Mouse (Mus musculus) small intestine, adult 2 months (tissue): ENCODE measurements around the gene Nudc. TPM values are rescaled to one million over a fixed set of nuclear protein-coding genes. Genes with fewer than 3 reads are reported as not detected.

Experiments
- H3K27ac ChIP-seq: fragments of 200-500 bp; 2 replicates; pipeline ENCODE4 v1.5.1; 2012; ENCODE audit warnings: low read depth, low read length, control low read depth, inconsistent platforms; ENCODE audit not compliant: insufficient read depth
- H3K27me3 ChIP-seq: fragments of 200-500 bp; 2 replicates; pipeline ENCODE4 v1.6.1; 2012; ENCODE audit warnings: mild to moderate bottlenecking, moderate library complexity, low read length, inconsistent platforms; ENCODE audit not compliant: control insufficient read depth, insufficient read depth
- H3K36me3 ChIP-seq: fragments of 200-500 bp; 2 replicates; pipeline ENCODE4 v1.6.1; 2012; ENCODE audit warnings: mild to moderate bottlenecking, low read length, control low read depth, inconsistent platforms; ENCODE audit not compliant: control insufficient read depth, insufficient read depth
- H3K4me1 ChIP-seq: fragments of 200-500 bp; 2 replicates; pipeline ENCODE4 v1.6.1; 2012; ENCODE audit warnings: low read length, inconsistent platforms, mixed read lengths; ENCODE audit not compliant: control insufficient read depth, insufficient read depth, insufficient read length
- H3K4me3 ChIP-seq: fragments of 200-500 bp; 2 replicates; pipeline ENCODE4 v1.5.1; 2012; ENCODE audit warnings: low read depth, mild to moderate bottlenecking, control low read depth, inconsistent platforms, low read length, moderate library complexity
- CTCF ChIP-seq: fragments of 200-500 bp; IDR thresholded peaks from 2 replicates; pipeline ENCODE4 v1.5.1; 2012; ENCODE audit warnings: low read depth, mild to moderate bottlenecking, control low read depth, inconsistent platforms, low read length, moderate library complexity, mixed read lengths; ENCODE audit not compliant: insufficient replicate concordance, insufficient read length; ENCODE audit errors: extremely low read depth
- POLR2A ChIP-seq: fragments of 200-500 bp; IDR thresholded peaks from 2 replicates; pipeline ENCODE4 v1.6.1; 2012; ENCODE audit warnings: low read depth, mild to moderate bottlenecking, control low read depth, inconsistent platforms, low read length, moderate library complexity
- WGBS: fragments of 180-500 bp; shearing (Covaris S2); methylation state at CpG from one replicate; pipeline ENCODE4 v1.1.7; 2018; 5-methylcytosine and 5-hydroxymethylcytosine counted together
- polyA plus RNA-seq: library from polyadenylated mRNA; depleted of rRNA; stranded (reverse); fragments of >200 nt; gene quantifications from 2 replicates; pipeline ENCODE4 v1.2.3, GENCODE M21; 2012; rRNA removed

Gene Nudc
- polyA plus RNA-seq, 1 experiment = 16.1 TPM

DNA sequence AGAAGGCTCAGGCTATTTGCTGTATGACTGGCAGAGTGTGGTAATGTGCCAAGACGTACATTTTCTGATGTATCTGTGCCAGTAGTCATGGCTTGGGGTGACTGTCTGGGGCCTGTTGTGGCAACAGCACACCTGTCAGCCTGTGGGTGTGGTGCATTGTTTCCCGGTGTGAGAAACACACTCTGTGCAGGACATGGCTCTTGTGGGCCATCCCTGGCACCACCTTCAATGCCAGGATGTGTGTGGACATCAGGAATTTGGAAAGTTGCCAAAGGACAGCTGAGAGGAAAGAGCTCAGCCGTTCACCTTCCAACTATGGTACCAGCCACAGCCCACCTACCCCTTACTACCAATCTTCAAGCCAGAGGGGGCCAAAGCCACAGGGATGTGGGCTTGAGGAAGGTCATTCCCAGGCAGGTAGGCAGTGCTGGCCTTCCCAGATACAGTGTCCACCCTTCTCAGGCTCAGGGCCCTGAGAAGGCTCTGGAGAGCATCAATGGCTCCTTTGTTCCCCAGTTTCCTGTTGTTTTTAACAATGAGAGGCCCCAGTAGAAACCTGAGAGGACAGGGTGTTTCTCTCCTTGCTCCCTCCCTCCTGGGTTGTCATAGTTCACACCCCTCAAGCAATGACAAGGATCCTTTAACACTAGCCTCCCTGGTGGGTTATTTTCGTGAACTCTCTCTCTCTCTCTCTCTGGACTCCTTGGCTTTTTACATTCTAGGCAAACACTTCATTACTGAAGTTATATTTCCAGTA, 56.1 kb downstream of the Nudc start:
- Histone ChIP-seq H3K4me3 (no peak overlapping the region), H3K36me3 (no peaks in the 10 kb centered on the region), H3K27ac (peak overlapping the region; percentile 41), H3K4me1 (peaks cover 27% of the 10 kb centered on the region), H3K27me3 (no peaks in the 10 kb centered on the region)
- 27% methylated on average over 4 of the region's 4 CpGs for WGBS
- TF ChIP-seq CTCF (no peak), POLR2A (0 out of 2 replicates have a peak, but pooled peaks have one; percentile 23)

DNA sequence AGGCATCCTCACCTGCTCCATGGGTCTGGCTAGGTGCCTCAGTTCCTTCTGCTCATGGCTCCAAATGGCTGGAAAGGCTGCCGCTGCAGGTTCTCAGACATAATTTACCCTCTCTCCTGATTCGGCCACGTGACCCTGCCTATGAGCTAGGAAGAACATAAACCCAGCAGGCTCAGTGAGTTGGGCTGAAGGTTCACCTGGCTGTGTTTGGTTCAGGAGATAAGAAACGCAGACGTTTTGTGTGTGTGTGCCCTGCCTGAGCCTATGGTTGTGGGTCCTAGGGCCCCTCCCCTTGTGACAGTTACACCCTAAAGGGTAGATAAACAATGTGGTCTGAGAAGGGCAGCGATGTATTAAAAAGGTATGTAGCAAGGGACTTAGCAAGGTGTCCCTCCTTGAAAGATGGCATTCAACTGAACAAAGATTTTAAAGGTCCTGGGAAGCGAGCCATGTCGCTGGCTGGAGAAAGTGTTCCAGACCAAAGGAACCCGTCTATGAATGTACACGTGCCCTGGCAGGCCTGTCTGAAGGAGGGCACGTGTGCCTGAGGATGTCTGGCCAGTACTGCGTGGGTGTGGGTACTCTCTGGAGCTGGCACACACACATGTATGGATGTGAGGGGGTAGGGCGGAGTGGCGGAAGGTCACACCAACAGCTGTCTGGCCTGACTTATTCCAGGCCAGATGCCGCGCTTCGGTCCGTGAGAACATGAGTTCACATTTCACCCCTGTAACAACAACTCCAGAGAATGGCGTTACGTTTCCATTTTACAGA, 57.0 kb downstream of the Nudc start:
- TF ChIP-seq POLR2A = no peak
- no peak for TF ChIP-seq CTCF
- Histone ChIP-seq H3K4me3 (no peak overlapping the region), H3K4me1 (peaks cover 34% of the 10 kb centered on the region), H3K27me3 (no peaks in the 10 kb centered on the region), H3K36me3 (no peaks in the 10 kb centered on the region), H3K27ac (peak overlapping the region; percentile 41)
- WGBS = 42% methylated on average over 20 of the region's 20 CpGs

DNA sequence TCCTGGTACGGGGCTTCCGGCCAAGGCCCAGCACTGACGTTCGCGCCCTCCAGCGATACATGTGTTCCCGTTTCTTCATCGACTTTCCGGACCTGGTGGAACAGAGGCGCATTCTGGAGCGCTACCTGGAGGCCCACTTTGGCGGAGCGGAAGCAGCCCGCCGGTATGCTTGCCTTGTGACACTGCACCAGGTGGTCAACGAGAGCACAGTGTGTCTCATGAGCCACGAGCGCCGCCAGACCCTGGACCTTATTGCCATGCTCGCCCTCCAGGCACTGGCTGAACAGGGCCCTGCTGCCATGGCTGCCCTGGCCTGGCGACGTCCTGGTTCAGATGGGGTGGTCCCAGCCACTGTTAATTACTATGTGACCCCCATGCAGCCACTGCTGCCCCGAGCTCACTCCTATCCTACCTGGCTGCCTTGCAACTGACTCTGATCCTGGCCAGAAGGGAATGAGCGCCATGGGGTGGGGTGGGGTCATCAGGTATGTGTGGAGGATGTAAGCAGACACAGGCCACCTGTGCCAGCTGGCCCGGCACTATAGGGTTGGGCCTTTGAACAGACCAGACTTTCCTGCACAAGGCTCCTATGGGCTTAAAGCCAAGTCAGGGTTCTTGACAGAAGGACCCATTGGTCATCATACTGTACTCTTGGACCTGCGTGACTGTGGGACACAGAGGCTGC, 59.0 kb downstream of the Nudc start:
- no peak overlapping the region for H3K4me3 ChIP-seq
- H3K27me3 ChIP-seq = no peaks in the 10 kb centered on the region
- no peak overlapping the region for H3K27ac ChIP-seq
- TF ChIP-seq CTCF (no peak), POLR2A (no peak)
- 84% methylated on average over 26 of the region's 26 CpGs for WGBS
- no peaks in the 10 kb centered on the region for H3K36me3 ChIP-seq
- peaks cover 30% of the 10 kb centered on the region for H3K4me1 ChIP-seq

DNA sequence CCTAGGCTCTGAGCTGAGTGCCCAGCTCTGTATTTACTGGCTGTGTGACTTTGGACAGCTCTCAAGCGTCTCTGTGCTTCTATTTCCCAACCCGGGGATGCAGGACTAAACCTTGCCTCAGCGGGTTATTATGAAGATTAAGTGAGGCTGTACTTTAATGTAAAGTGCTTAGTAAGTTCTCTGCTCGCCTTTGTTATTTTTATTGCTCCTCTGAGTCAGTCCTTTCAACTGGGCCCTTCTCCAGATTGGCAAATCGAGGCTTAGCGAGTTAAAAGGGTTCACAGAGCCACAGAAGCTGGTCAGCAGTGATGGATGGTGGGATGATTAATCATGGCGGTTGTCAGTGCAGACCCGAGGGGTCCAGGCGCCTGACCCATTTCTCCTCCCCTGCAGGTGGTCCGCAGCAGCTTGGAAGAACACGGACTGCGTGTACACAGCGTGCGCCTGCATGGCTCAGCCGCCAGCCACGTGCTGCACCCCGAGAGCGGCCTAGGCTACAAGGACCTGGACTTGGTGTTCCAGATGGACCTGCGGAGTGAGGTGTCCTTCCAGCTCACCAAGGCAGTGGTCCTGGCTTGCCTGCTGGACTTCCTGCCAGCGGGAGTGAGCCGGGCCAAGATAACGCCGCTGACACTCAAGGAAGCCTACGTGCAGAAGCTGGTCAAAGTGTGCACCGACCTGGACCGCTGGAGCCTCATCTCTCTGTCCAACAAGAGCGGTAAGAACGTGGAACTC, 59.9 kb downstream of the Nudc start:
- Histone ChIP-seq H3K27me3 (0 out of 2 replicates have a peak, but pooled peaks cover 4% of the 10 kb centered on the region), H3K36me3 (no peaks in the 10 kb centered on the region), H3K27ac (no peak overlapping the region), H3K4me1 (peaks cover 30% of the 10 kb centered on the region), H3K4me3 (no peak overlapping the region)
- 90% methylated on average over 28 of the region's 28 CpGs for WGBS
- TF ChIP-seq POLR2A (no peak), CTCF (no peak)

DNA sequence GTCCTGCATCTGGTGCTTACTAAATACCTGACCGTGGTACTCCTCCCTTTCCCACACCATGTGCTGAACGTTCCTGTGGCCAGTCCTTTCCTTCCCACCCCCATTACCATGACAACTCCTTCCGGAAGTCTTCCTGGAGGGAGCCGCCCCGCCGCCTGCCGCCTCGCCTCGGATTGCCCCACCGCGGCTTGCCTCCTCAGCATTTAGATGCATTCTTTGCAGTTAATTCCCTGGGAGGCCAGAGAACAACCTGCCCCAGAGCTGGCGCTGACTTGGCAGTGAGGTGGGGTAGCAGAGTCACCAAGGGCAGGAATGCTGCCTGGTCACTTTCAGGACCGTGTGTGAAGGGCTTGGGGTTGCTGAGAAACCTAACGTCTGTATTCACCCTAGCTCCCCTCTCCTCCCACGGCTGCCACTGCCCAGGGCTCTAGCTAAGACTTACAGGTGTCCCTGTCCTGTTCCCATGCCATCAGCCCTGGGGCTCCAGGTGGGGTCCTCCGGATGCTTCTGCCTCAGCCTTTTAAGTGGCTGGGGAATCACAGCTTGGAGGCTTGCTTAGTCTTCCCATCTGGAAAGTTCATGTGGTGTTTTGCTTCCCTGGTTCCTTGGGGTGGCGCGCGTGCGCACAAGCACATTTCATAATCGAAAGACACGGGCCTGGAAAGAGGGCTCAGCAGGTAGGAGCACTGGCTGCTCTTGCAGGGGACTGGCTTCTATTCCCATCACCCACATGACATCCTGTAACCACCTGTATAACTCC, 61.4 kb downstream of the Nudc start:
- Histone ChIP-seq H3K27ac (no peak overlapping the region), H3K27me3 (peaks cover 11% of the 10 kb centered on the region; the same call in 1 of the 2 replicates), H3K4me1 (peaks cover 32% of the 10 kb centered on the region), H3K4me3 (no peak overlapping the region; the same call in 1 of the 2 replicates), H3K36me3 (no peaks in the 10 kb centered on the region)
- 16% methylated on average over 22 of the region's 22 CpGs for WGBS
- TF ChIP-seq POLR2A (no peak), CTCF (no peak)

Other genes starting within 250 kb of the Nudc start
- gene Wdtc1, start 192.5 kb downstream of the Nudc start, polyA plus RNA-seq = 49.3 and 90.5 TPM in 2 replicates
- 35.4 and 46.3 TPM in 2 replicates for gene Slc9a1, start 176.3 kb downstream of the Nudc start, polyA plus RNA-seq
- 1.8 and 2.1 TPM in 2 replicates for gene Tent5b, start 65.9 kb downstream of the Nudc start, polyA plus RNA-seq
- 6.1 and 6.2 TPM in 2 replicates for gene Trnp1, start 47.4 kb downstream of the Nudc start, polyA plus RNA-seq
- gene Kdf1, start 27.0 kb downstream of the Nudc start, polyA plus RNA-seq = 44.4 and 71.0 TPM in 2 replicates
- 1.8 and 23.0 TPM in 2 replicates for gene Nr0b2, start 7.4 kb upstream of the Nudc start, polyA plus RNA-seq
- gene Gpatch3, start 28.7 kb upstream of the Nudc start, polyA plus RNA-seq = 4.1 and 7.3 TPM in 2 replicates
- 40.7 and 77.8 TPM in 2 replicates for gene Gpn2, start 38.4 kb upstream of the Nudc start, polyA plus RNA-seq
- gene Sfn, start 56.2 kb upstream of the Nudc start, polyA plus RNA-seq = 175 and 423 TPM in 2 replicates
- gene Zdhhc18, start 104.2 kb upstream of the Nudc start, polyA plus RNA-seq = 18.7 and 36.7 TPM in 2 replicates
- 6.0 and 8.9 TPM in 2 replicates for gene Pigv, start 126.7 kb upstream of the Nudc start, polyA plus RNA-seq
- 42.1 and 74.9 TPM in 2 replicates for gene Arid1a, start 210.8 kb upstream of the Nudc start, polyA plus RNA-seq